Mouse (Mus musculus): ENCODE results near the gene Srrm1. TPM values are rescaled to one million over a fixed set of nuclear protein-coding genes. Genes with fewer than 3 reads are reported as not detected.
"Not testable (repeated sequence)": the region's sequence is repeated elsewhere in the genome, so short reads cannot be mapped to it uniquely, and the experiment has no call there.

Srrm1 gene
- polyA plus RNA-seq, 1 experiment from 2014 or later, result 240 TPM

GRCm38 (mm10) chr4:135377241-135377640, 24.1 kb upstream of the Srrm1 start:
- Histone ChIP-seq H3K4me3 (no peak overlapping the region), H3K27me3 (replicated peaks; ENCODE audit: low read depth, poor library complexity, severe bottlenecking) (no peaks in the 10 kb centered on the region), H3K27ac (replicated peaks) (no peak overlapping the region), H3K4me1 (peaks cover 8% of the 10 kb centered on the region), H3K36me3 (replicated peaks) (no peaks in the 10 kb centered on the region), H3K9me3 (peaks cover 6% of the 10 kb centered on the region; the same call in 1 of the 2 replicates)
- DNase-seq (ENCODE audit: low spot score), result no peak
- WGBS, result 86% methylated on average over 11 of the region's 11 CpGs

- Histone ChIP-seq H3K27ac (replicated peaks) (no peak overlapping the region), H3K4me1 (peaks cover 2% of the 10 kb centered on the region; the same call in 1 of the 2 replicates), H3K36me3 (replicated peaks) (no peaks in the 10 kb centered on the region), H3K4me3 (no peak overlapping the region), H3K9me3 (peaks cover 6% of the 10 kb centered on the region; the same call in 1 of the 2 replicates), H3K27me3 (replicated peaks; ENCODE audit: low read depth, poor library complexity, severe bottlenecking) (no peaks in the 10 kb centered on the region)
- DNase-seq (ENCODE audit: low spot score), result no peak
- 65% methylated on average over 3 of the region's 3 CpGs for WGBS
Measured at GRCm38 (mm10) chr4:135375444-135375843, 22.3 kb upstream of the Srrm1 start.

- Histone ChIP-seq H3K4me1 (peaks cover 9% of the 10 kb centered on the region), H3K27me3 (replicated peaks; ENCODE audit: low read depth, poor library complexity, severe bottlenecking) (no peaks in the 10 kb centered on the region), H3K9me3 (peaks cover 6% of the 10 kb centered on the region; the same call in 1 of the 2 replicates), H3K4me3 (no peak overlapping the region), H3K27ac (replicated peaks) (no peak overlapping the region), H3K36me3 (replicated peaks) (no peaks in the 10 kb centered on the region)
- no peak for DNase-seq (ENCODE audit: low spot score)
- 81% methylated on average over 5 of the region's 5 CpGs for WGBS
Measured at GRCm38 (mm10) chr4:135373299-135373698, 20.2 kb upstream of the Srrm1 start.

GRCm38 (mm10) chr4:135370372-135370771, 17.3 kb upstream of the Srrm1 start:
- no peak for DNase-seq (ENCODE audit: low spot score)
- 66% methylated on average over 11 of the region's 11 CpGs for WGBS
- Histone ChIP-seq H3K4me3 (no peak overlapping the region), H3K4me1 (peaks cover 9% of the 10 kb centered on the region), H3K9me3 (0 out of 2 replicates have a peak, but pooled peaks cover under 1% of the 10 kb centered on the region), H3K27ac (replicated peaks) (no peak overlapping the region), H3K27me3 (replicated peaks; ENCODE audit: low read depth, poor library complexity, severe bottlenecking) (no peaks in the 10 kb centered on the region), H3K36me3 (replicated peaks) (no peaks in the 10 kb centered on the region)

- Histone ChIP-seq H3K4me3 (no peak overlapping the region), H3K27me3 (replicated peaks; ENCODE audit: low read depth, poor library complexity, severe bottlenecking) (no peaks in the 10 kb centered on the region), H3K4me1 (peaks cover 3% of the 10 kb centered on the region; the same call in 1 of the 2 replicates), H3K36me3 (replicated peaks) (no peaks in the 10 kb centered on the region), H3K9me3 (no peaks in the 10 kb centered on the region), H3K27ac (replicated peaks) (no peak overlapping the region)
- 27% methylated on average over 6 of the region's 6 CpGs for WGBS
- no peak for DNase-seq (ENCODE audit: low spot score)
Measured at GRCm38 (mm10) chr4:135362828-135363227, 9.7 kb upstream of the Srrm1 start.

- Histone ChIP-seq H3K36me3 (replicated peaks) (no peaks in the 10 kb centered on the region), H3K27ac (replicated peaks) (no peak overlapping the region), H3K4me3 (no peak overlapping the region), H3K4me1 (peaks cover 3% of the 10 kb centered on the region; the same call in 1 of the 2 replicates), H3K9me3 (no peaks in the 10 kb centered on the region), H3K27me3 (replicated peaks; ENCODE audit: low read depth, poor library complexity, severe bottlenecking) (no peaks in the 10 kb centered on the region)
- 92% methylated on average over 12 of the region's 12 CpGs for WGBS
- no peak for DNase-seq (ENCODE audit: low spot score)
Measured at GRCm38 (mm10) chr4:135361722-135362121, 8.6 kb upstream of the Srrm1 start.

- H3K9me3 ChIP-seq, result no peaks in the 10 kb centered on the region
- no peak overlapping the region for H3K27ac ChIP-seq (replicated peaks)
- peak; percentile 39 for DNase-seq (ENCODE audit: low spot score)
- H3K36me3 ChIP-seq (replicated peaks), result no peaks in the 10 kb centered on the region
- peaks cover 11% of the 10 kb centered on the region for H3K4me1 ChIP-seq
- no peak overlapping the region for H3K4me3 ChIP-seq
- 6% methylated on average over 6 of the region's 6 CpGs for WGBS
- H3K27me3 ChIP-seq (replicated peaks; ENCODE audit: low read depth, poor library complexity, severe bottlenecking), result no peaks in the 10 kb centered on the region
Measured at GRCm38 (mm10) chr4:135358736-135359135, 5.6 kb upstream of the Srrm1 start.

GRCm38 (mm10) chr4:135357221-135357920, 4.2 kb upstream of the Srrm1 start:
- WGBS, result 85% methylated on average over 12 of the region's 12 CpGs
- peaks cover 8% of the 10 kb centered on the region for H3K4me1 ChIP-seq
- H3K27ac ChIP-seq (replicated peaks), result no peak overlapping the region
- no peak for DNase-seq (ENCODE audit: low spot score)
- H3K36me3 ChIP-seq (replicated peaks), result no peaks in the 10 kb centered on the region
- no peaks in the 10 kb centered on the region for H3K9me3 ChIP-seq
- H3K27me3 ChIP-seq (replicated peaks; ENCODE audit: low read depth, poor library complexity, severe bottlenecking), result no peaks in the 10 kb centered on the region
- no peak overlapping the region for H3K4me3 ChIP-seq

- Histone ChIP-seq H3K9me3 (no peaks in the 10 kb centered on the region), H3K27me3 (replicated peaks; ENCODE audit: low read depth, poor library complexity, severe bottlenecking) (no peaks in the 10 kb centered on the region), H3K4me3 (no peak overlapping the region), H3K36me3 (replicated peaks) (peaks cover 6% of the 10 kb centered on the region), H3K4me1 (peaks cover 17% of the 10 kb centered on the region), H3K27ac (replicated peaks) (no peak overlapping the region)
- DNase-seq (ENCODE audit: low spot score), result peak; percentile 27
- WGBS, result 70% methylated on average over 9 of the region's 9 CpGs
Measured at GRCm38 (mm10) chr4:135355886-135356550, 2.9 kb upstream of the Srrm1 start.

- not testable (repeated sequence) for H3K9me3 ChIP-seq
Measured at GRCm38 (mm10) chr4:135354751-135355150, 1.6 kb upstream of the Srrm1 start.

GRCm38 (mm10) chr4:135353794-135354450, 801 bp upstream of the Srrm1 start:
- peak overlapping the region; percentile 85 for H3K4me3 ChIP-seq
- peaks cover 4% of the 10 kb centered on the region; the same call in 1 of the 2 replicates for H3K9me3 ChIP-seq
- peak; percentile 28 for DNase-seq (ENCODE audit: low spot score)
- H3K27ac ChIP-seq (replicated peaks), result peak overlapping the region; percentile 98
- H3K4me1 ChIP-seq, result peaks cover 17% of the 10 kb centered on the region
- WGBS, result 24% methylated on average over 12 of the region's 12 CpGs
- H3K36me3 ChIP-seq (replicated peaks), result peaks cover 26% of the 10 kb centered on the region
- no peaks in the 10 kb centered on the region for H3K27me3 ChIP-seq (replicated peaks; ENCODE audit: low read depth, poor library complexity, severe bottlenecking)

More at GRCm38 (mm10) chr4:135354751-135355150, 1.6 kb upstream of the Srrm1 start:
- not testable (repeated sequence) for DNase-seq (ENCODE audit: low spot score); H3K27me3 ChIP-seq (replicated peaks; ENCODE audit: low read depth, poor library complexity, severe bottlenecking); H3K4me3 ChIP-seq
- Histone ChIP-seq H3K4me1 (peaks cover 17% of the 10 kb centered on the region), H3K36me3 (replicated peaks) (peaks cover 17% of the 10 kb centered on the region), H3K27ac (replicated peaks) (peak overlapping the region; percentile 98)

- under 1% methylated on average over 67 of the region's 67 CpGs for WGBS
- Histone ChIP-seq H3K9me3 (peaks cover 4% of the 10 kb centered on the region; the same call in 1 of the 2 replicates), H3K27me3 (replicated peaks; ENCODE audit: low read depth, poor library complexity, severe bottlenecking) (no peaks in the 10 kb centered on the region), H3K4me3 (peak overlapping the region; percentile 85), H3K4me1 (peaks cover 17% of the 10 kb centered on the region), H3K36me3 (replicated peaks) (peaks cover 37% of the 10 kb centered on the region), H3K27ac (replicated peaks) (peak overlapping the region; percentile 98)
- peak; percentile 54 for DNase-seq (ENCODE audit: low spot score)
Measured at GRCm38 (mm10) chr4:135352326-135353065, 625 bp downstream of the Srrm1 start.
